Mouse (Mus musculus) embryonic fibroblast, embryonic 13.5 days (primary cell): Measurements from ENCODE around the gene Fam3b.

Source experiments
- CTCF ChIP-seq: IDR thresholded peaks from 2 replicates; pipeline ENCODE4 v1.5.1; 2011; ENCODE audit warnings: mild to moderate bottlenecking, control low read depth, low read length, moderate library complexity, borderline replicate concordance; ENCODE audit not compliant: insufficient read depth
- POLR2A ChIP-seq: IDR thresholded peaks from 2 replicates; pipeline ENCODE4 v1.6.1; 2011; ENCODE audit warnings: low read depth, mild to moderate bottlenecking, control low read depth, low read length, moderate library complexity

DNA sequence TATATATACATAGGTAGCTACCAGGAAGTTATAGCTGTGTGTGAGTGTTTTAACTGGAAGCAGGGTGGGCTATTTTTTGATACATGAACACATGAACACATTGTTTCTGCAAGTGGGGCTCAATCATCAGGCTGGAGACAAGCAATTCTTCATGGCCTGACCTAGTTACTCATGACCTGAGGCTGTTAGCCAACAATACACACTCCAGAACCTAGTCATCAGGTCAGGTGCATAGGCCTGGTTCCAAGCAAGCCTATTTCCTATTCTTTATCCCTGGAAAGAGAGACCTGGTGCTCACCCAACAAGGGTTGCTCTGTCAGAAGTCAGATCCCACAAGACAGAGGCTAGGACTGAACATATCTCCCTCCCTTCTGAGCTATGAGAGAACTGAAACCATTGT, 3.1 kb downstream of the Fam3b start:
- TF ChIP-seq POLR2A (no peak), CTCF (no peak)
